Mouse (Mus musculus): ENCODE measurements around the gene Chrnb1.

DNA sequence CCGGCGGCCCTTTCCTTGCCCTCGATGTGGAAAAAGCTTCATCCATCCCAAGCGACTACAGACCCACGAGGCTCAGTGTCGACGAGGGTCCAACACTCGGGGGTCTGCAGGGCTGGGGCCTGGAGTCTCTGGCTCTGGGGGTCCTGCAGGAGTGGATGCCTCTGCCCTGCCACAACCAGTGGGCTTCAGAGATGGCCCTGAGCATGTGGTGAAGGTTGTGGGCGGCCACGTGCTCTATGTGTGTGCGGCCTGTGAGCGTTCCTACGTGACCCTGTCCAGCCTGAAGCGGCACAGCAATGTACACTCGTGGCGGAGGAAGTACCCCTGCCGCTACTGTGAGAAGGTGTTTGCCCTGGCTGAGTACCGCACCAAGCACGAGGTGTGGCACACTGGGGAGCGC, 19.3 kb downstream of the Chrnb1 start:
- TF ChIP-seq FLI1 (IDR thresholded peaks at IDR 0.05; ENCODE audit: low read length) (no peak), GATA1 (IDR thresholded peaks at IDR 0.05; ENCODE audit: borderline replicate concordance, low read length) (no peak)
